Mouse (Mus musculus) CD8-positive naive resting alpha-beta T cell, adult 2 months (primary cell): ENCODE data around the gene Gadl1.
"Not testable (repeated sequence)": the region's sequence is repeated elsewhere in the genome, so short reads cannot be mapped to it uniquely, and the experiment has no call there.

ENCODE experiments used
- DNase-seq, 2 experiments: peaks; one replicate each; pipeline ENCODE4 v3.0.0; 2022; ENCODE audit warnings: low read depth in 2 of 2, low spot score in 2 of 2

Gene Gadl1

GRCm38 (mm10) chr9:116018586-116018985 is 109.3 kb downstream of the Gadl1 start:
- DNase-seq: peak; percentile 22 to 30

- no peak for DNase-seq
Measured at GRCm38 (mm10) chr9:116025371-116025770, 116.1 kb downstream of the Gadl1 start.

- DNase-seq: no peak
Measured at GRCm38 (mm10) chr9:116029076-116029475, 119.8 kb downstream of the Gadl1 start.

GRCm38 (mm10) chr9:116032711-116033110 is 123.5 kb downstream of the Gadl1 start:
- DNase-seq: no peak

GRCm38 (mm10) chr9:116038275-116038674 is 129.0 kb downstream of the Gadl1 start:
- no peak for DNase-seq

GRCm38 (mm10) chr9:116039981-116040380 is 130.7 kb downstream of the Gadl1 start:
- DNase-seq: no peak

GRCm38 (mm10) chr9:116040852-116041251 is 131.6 kb downstream of the Gadl1 start:
- not testable (repeated sequence) for DNase-seq

- DNase-seq: no peak
Measured at GRCm38 (mm10) chr9:116041369-116041768, 132.1 kb downstream of the Gadl1 start.

- DNase-seq: peak; percentile 64 to 76
Measured at GRCm38 (mm10) chr9:116041787-116042186, 132.5 kb downstream of the Gadl1 start.

- no peak for DNase-seq
Measured at GRCm38 (mm10) chr9:116049985-116050384, 140.7 kb downstream of the Gadl1 start.

GRCm38 (mm10) chr9:116053976-116054375 is 144.7 kb downstream of the Gadl1 start:
- no peak for DNase-seq

- DNase-seq: no peak
Measured at GRCm38 (mm10) chr9:116058475-116058874, 149.2 kb downstream of the Gadl1 start.

GRCm38 (mm10) chr9:116059156-116059555 is 149.9 kb downstream of the Gadl1 start:
- no peak for DNase-seq

GRCm38 (mm10) chr9:116060691-116061090 is 151.4 kb downstream of the Gadl1 start:
- peak in 1 of 2 experiments; percentile 29 for DNase-seq

GRCm38 (mm10) chr9:116064774-116065173 is 155.5 kb downstream of the Gadl1 start:
- DNase-seq: no peak

- not testable (repeated sequence) for DNase-seq
Measured at GRCm38 (mm10) chr9:116071561-116071960, 162.3 kb downstream of the Gadl1 start.

- no peak for DNase-seq
Measured at GRCm38 (mm10) chr9:116076163-116076562, 166.9 kb downstream of the Gadl1 start.

- DNase-seq: no peak
Measured at GRCm38 (mm10) chr9:116076946-116077345, 167.7 kb downstream of the Gadl1 start.

- no peak for DNase-seq
Measured at GRCm38 (mm10) chr9:116077419-116077818, 168.2 kb downstream of the Gadl1 start.

GRCm38 (mm10) chr9:116081781-116082180 is 172.5 kb downstream of the Gadl1 start:
- DNase-seq: no peak

GRCm38 (mm10) chr9:116083300-116083699 is 174.0 kb downstream of the Gadl1 start:
- no peak for DNase-seq

- no peak for DNase-seq
Measured at GRCm38 (mm10) chr9:116083726-116084323, 174.6 kb downstream of the Gadl1 start.

GRCm38 (mm10) chr9:116084324-116084931 is 175.2 kb downstream of the Gadl1 start:
- DNase-seq: peak; percentile 52 to 71
